Mouse (Mus musculus) heart, postnatal 10 days (tissue): ENCODE measurements at regions not wholly inside any gene's neighbourhood (a gene's known extent, or its start where the extent isn't known, plus 50 kb on each side); places are given as distances from the start of the nearest gene placed in this dataset.

Experiments used
- DNase-seq, 2 experiments: peaks; one replicate each; pipeline ENCODE4 v3.0.0; 2021
- intact Hi-C: fragments of 180-260 bp; cut with DNase I; formaldehyde crosslinking; loops from one replicate; pipeline ENCODE4 v1.15.1; 2025

- peak; percentile 86 to 90 for DNase-seq
- intact Hi-C loops = no loop called here
These were observed 468.5 kb upstream of the Jarid2 start for GRCm38 (mm10) chr13:44260637-44261333.

- intact Hi-C loops = no loop called here
- DNase-seq = no peak
These were observed 456.3 kb upstream of the Jarid2 start for GRCm38 (mm10) chr13:44272746-44273524.

- intact Hi-C loops = no loop called here
These were observed 451.3 kb upstream of the Jarid2 start for GRCm38 (mm10) chr13:44277952-44278351.

GRCm38 (mm10) chr13:44279036-44279435 is 450.2 kb upstream of the Jarid2 start:
- intact Hi-C loops = no loop called here
- DNase-seq = no peak

More at GRCm38 (mm10) chr13:44277952-44278351, 451.3 kb upstream of the Jarid2 start:
- no peak for DNase-seq

GRCm38 (mm10) chr13:44280296-44280695 is 449.0 kb upstream of the Jarid2 start:
- DNase-seq = no peak
- intact Hi-C loops = no loop called here

- intact Hi-C loops = no loop called here
- no peak for DNase-seq
These were observed 447.5 kb upstream of the Jarid2 start for GRCm38 (mm10) chr13:44281796-44282195.

GRCm38 (mm10) chr13:44282306-44282705 is 447.0 kb upstream of the Jarid2 start:
- no peak for DNase-seq
- intact Hi-C loops = no loop called here

GRCm38 (mm10) chr13:44282731-44283571 is 446.3 kb upstream of the Jarid2 start:
- peak; percentile 47 to 53 for DNase-seq
- intact Hi-C loops = no loop called here

GRCm38 (mm10) chr13:44285881-44286280 is 443.4 kb upstream of the Jarid2 start:
- no peak for DNase-seq
- intact Hi-C loops = no loop called here

- no peak for DNase-seq
- intact Hi-C loops = no loop called here
These were observed 439.1 kb upstream of the Jarid2 start for GRCm38 (mm10) chr13:44290199-44290598.

- intact Hi-C loops = no loop called here
- DNase-seq = no peak
These were observed 436.7 kb upstream of the Jarid2 start for GRCm38 (mm10) chr13:44292476-44293056.

- peak; percentile 71 to 75 for DNase-seq
- intact Hi-C loops = no loop called here
These were observed 435.4 kb upstream of the Jarid2 start for GRCm38 (mm10) chr13:44293736-44294416.

- no peak for DNase-seq
- intact Hi-C loops = no loop called here
These were observed 433.7 kb upstream of the Jarid2 start for GRCm38 (mm10) chr13:44295621-44296020.

GRCm38 (mm10) chr13:44300611-44301010 is 428.7 kb upstream of the Jarid2 start:
- intact Hi-C loops = no loop called here

GRCm38 (mm10) chr13:44301215-44301614 is 428.1 kb upstream of the Jarid2 start:
- no peak for DNase-seq
- intact Hi-C loops = no loop called here

More at GRCm38 (mm10) chr13:44300611-44301010, 428.7 kb upstream of the Jarid2 start:
- DNase-seq = no peak

- intact Hi-C loops = no loop called here
These were observed 427.3 kb upstream of the Jarid2 start for GRCm38 (mm10) chr13:44301936-44302335.

GRCm38 (mm10) chr13:44305134-44305991 is 423.9 kb upstream of the Jarid2 start:
- no peak for DNase-seq
- intact Hi-C loops = no loop called here

More at GRCm38 (mm10) chr13:44301936-44302335, 427.3 kb upstream of the Jarid2 start:
- peak; percentile 78 to 86 for DNase-seq

- peak; percentile 72 to 84 for DNase-seq
- intact Hi-C loops = no loop called here
These were observed 422.8 kb upstream of the Jarid2 start for GRCm38 (mm10) chr13:44306275-44307050.
